Mouse (Mus musculus) liver, embryonic 12.5 days (tissue): ENCODE data around the gene Pop4. TPM values are rescaled to one million over a fixed set of nuclear protein-coding genes. Genes with fewer than 3 reads are reported as not detected.

Experiments used
- ATAC-seq: fragments of 200-750 bp; cut with Nextera tagmentation; 2 replicates; pipeline ENCODE4 v1.8.0; 2017; ENCODE audit warnings: moderate number of reproducible peaks, mild to moderate bottlenecking, moderate library complexity
- H3K27ac ChIP-seq: fragments of 300-500 bp; sonication (generic); 2 replicates; pipeline ENCODE4 v1.5.1; 2016; ENCODE audit warnings: mild to moderate bottlenecking
- H3K27me3 ChIP-seq: fragments of 300-500 bp; sonication (generic); replicated peaks from 2 replicates; pipeline ENCODE4 v1.6.1; 2016; ENCODE audit warnings: mild to moderate bottlenecking, moderate library complexity
- H3K36me3 ChIP-seq: fragments of 300-500 bp; sonication (generic); 2 replicates; pipeline ENCODE4 v1.6.1; 2016; ENCODE audit warnings: mild to moderate bottlenecking, moderate library complexity
- H3K4me1 ChIP-seq: fragments of 300-500 bp; sonication (generic); 2 replicates; pipeline ENCODE4 v1.6.1; 2016
- H3K4me2 ChIP-seq: fragments of 300-500 bp; sonication (generic); 2 replicates; pipeline ENCODE4 v1.6.1; 2016; ENCODE audit warnings: mild to moderate bottlenecking, moderate library complexity
- H3K4me3 ChIP-seq: fragments of 300-500 bp; sonication (generic); 2 replicates; pipeline ENCODE4 v1.5.1; 2016; ENCODE audit warnings: mild to moderate bottlenecking, moderate library complexity
- H3K9ac ChIP-seq: fragments of 300-500 bp; sonication (generic); 2 replicates; pipeline ENCODE4 v1.6.1; 2016; ENCODE audit warnings: mild to moderate bottlenecking, moderate library complexity
- H3K9me3 ChIP-seq: fragments of 300-500 bp; sonication (generic); replicated peaks from 2 replicates; pipeline ENCODE4 v1.6.1; 2016; ENCODE audit warnings: mild to moderate bottlenecking, moderate library complexity
- WGBS: fragments of 180-500 bp; shearing (Covaris S2); methylation state at CpG from one replicate; pipeline ENCODE4 v1.1.7; 2016; ENCODE audit not compliant: insufficient replicate concordance; 5-methylcytosine and 5-hydroxymethylcytosine counted together
- polyA plus RNA-seq: library from polyadenylated mRNA; unstranded; fragments of >200 nt; fragmentation: Nextera tagmentation; extraction: Ambion mirVana; gene quantifications from 2 replicates; pipeline ENCODE4 v1.2.1, GENCODE M21; 2016

Pop4 gene
- polyA plus RNA-seq, 1 experiment from 2014 or later: 27.9 TPM

- H3K9me3 ChIP-seq: no peaks in the 10 kb centered on the region
- H3K9ac ChIP-seq: no peak overlapping the region
- H3K36me3 ChIP-seq: no peaks in the 10 kb centered on the region
- no peaks in the 10 kb centered on the region for H3K27me3 ChIP-seq
- no peak overlapping the region for H3K27ac ChIP-seq
- no peak overlapping the region for H3K4me2 ChIP-seq
- WGBS: 53% methylated on average over 5 of the region's 5 CpGs
- H3K4me3 ChIP-seq: no peak overlapping the region
- 0 out of 2 replicates have a peak, but pooled peaks cover 3% of the 10 kb centered on the region for H3K4me1 ChIP-seq
- no peak for ATAC-seq
Observed at GRCm38 (mm10) chr7:38217417-38218171, 53.6 kb downstream of the Pop4 start.

GRCm38 (mm10) chr7:38215697-38216096 lies 55.5 kb downstream of the Pop4 start:
- no peak overlapping the region for H3K4me2 ChIP-seq
- no peaks in the 10 kb centered on the region for H3K27me3 ChIP-seq
- no peak overlapping the region for H3K9ac ChIP-seq
- H3K27ac ChIP-seq: no peak overlapping the region
- no peaks in the 10 kb centered on the region for H3K36me3 ChIP-seq
- 0 out of 2 replicates have a peak, but pooled peaks cover 3% of the 10 kb centered on the region for H3K4me1 ChIP-seq
- ATAC-seq: no peak
- H3K4me3 ChIP-seq: no peak overlapping the region
- WGBS: 75% methylated on average over 6 of the region's 6 CpGs
- H3K9me3 ChIP-seq: no peaks in the 10 kb centered on the region

- Histone ChIP-seq H3K9me3 (no peaks in the 10 kb centered on the region), H3K27ac (no peak overlapping the region), H3K4me1 (0 out of 2 replicates have a peak, but pooled peaks cover 3% of the 10 kb centered on the region), H3K4me2 (no peak overlapping the region), H3K36me3 (no peaks in the 10 kb centered on the region), H3K9ac (no peak overlapping the region), H3K27me3 (no peaks in the 10 kb centered on the region), H3K4me3 (no peak overlapping the region)
- ATAC-seq: no peak
- WGBS: 58% methylated on average over 7 of the region's 7 CpGs
Observed at GRCm38 (mm10) chr7:38215281-38215680, 55.9 kb downstream of the Pop4 start.

GRCm38 (mm10) chr7:38214473-38215214 lies 56.6 kb downstream of the Pop4 start:
- Histone ChIP-seq H3K27me3 (no peaks in the 10 kb centered on the region), H3K4me2 (no peak overlapping the region), H3K9me3 (no peaks in the 10 kb centered on the region), H3K36me3 (no peaks in the 10 kb centered on the region), H3K4me3 (no peak overlapping the region), H3K4me1 (peaks cover 8% of the 10 kb centered on the region; the same call in 1 of the 2 replicates), H3K27ac (no peak overlapping the region), H3K9ac (no peak overlapping the region)
- ATAC-seq: no peak
- 21% methylated on average over 5 of the region's 5 CpGs for WGBS

GRCm38 (mm10) chr7:38212651-38213062 lies 58.6 kb downstream of the Pop4 start:
- no peak overlapping the region for H3K9ac ChIP-seq
- 35% methylated on average over 3 of the region's 3 CpGs for WGBS
- no peaks in the 10 kb centered on the region for H3K9me3 ChIP-seq
- H3K4me3 ChIP-seq: no peak overlapping the region
- H3K27me3 ChIP-seq: no peaks in the 10 kb centered on the region
- H3K36me3 ChIP-seq: no peaks in the 10 kb centered on the region
- H3K27ac ChIP-seq: no peak overlapping the region
- no peak for ATAC-seq
- H3K4me2 ChIP-seq: no peak overlapping the region
- peaks cover 11% of the 10 kb centered on the region; the same call in 1 of the 2 replicates for H3K4me1 ChIP-seq

Other genes starting within 250 kb of the Pop4 start
- gene Uri1, start 247.9 kb downstream of the Pop4 start, polyA plus RNA-seq: 26.1 and 28.2 TPM in 2 replicates
- gene Ccne1, start 163.9 kb downstream of the Pop4 start, polyA plus RNA-seq: 145 and 150 TPM in 2 replicates
- 7.0 and 7.5 TPM in 2 replicates for gene 1600014C10Rik, start 88.2 kb downstream of the Pop4 start, polyA plus RNA-seq
- gene Plekhf1, start 43.4 kb downstream of the Pop4 start, polyA plus RNA-seq: 0.45 and 0.55 TPM in 2 replicates